Mouse (Mus musculus) E14TG2a.4 (cell line): Measurements from ENCODE around the gene G6pc3.

Experiments
- CTCF ChIP-seq: conservative IDR thresholded peaks from 2 replicates; pipeline ENCODE4 v1.5.1; 2014; ENCODE audit warnings: low read length
- POU5F1 ChIP-seq: IDR thresholded peaks from 2 replicates; pipeline ENCODE4 v1.6.1; 2014; ENCODE audit warnings: low read length, borderline replicate concordance

- TF ChIP-seq CTCF (no peak), POU5F1 (no peak)
These were observed 29.6 kb upstream of the G6pc3 start for GRCm38 (mm10) chr11:102159781-102160180.
